Mouse (Mus musculus): ENCODE results near the gene Zdhhc7.

- TF ChIP-seq EP300 (optimal IDR thresholded peaks at IDR 0.05) (no peak), CTCF (IDR thresholded peaks at IDR 0.05; ENCODE audit: low read depth) (no peak)
Observed at GRCm38 (mm10) chr8:120119931-120120330, 18.6 kb upstream of the Zdhhc7 start.
